Mouse (Mus musculus) embryonic facial prominence, embryonic 15.5 days (tissue): ENCODE results near the gene Tmeff1. TPM values are rescaled to one million over a fixed set of nuclear protein-coding genes. Genes with fewer than 3 reads are reported as not detected.

Experiments used
- ATAC-seq: fragments of 200-750 bp; cut with Nextera tagmentation; 2 replicates; pipeline ENCODE4 v1.8.0; 2017; ENCODE audit warnings: low read depth, moderate TSS enrichment; ENCODE audit not compliant: insufficient number of reproducible peaks, low FRiP score, low TSS enrichment
- H3K27ac ChIP-seq: fragments of 300-500 bp; sonication (generic); replicated peaks from 2 replicates; pipeline ENCODE4 v1.5.1; 2015; ENCODE audit warnings: mild to moderate bottlenecking, inconsistent platforms
- H3K27me3 ChIP-seq: fragments of 300-500 bp; sonication (generic); 2 replicates; pipeline ENCODE4 v1.6.1; 2015; ENCODE audit warnings: inconsistent platforms
- H3K36me3 ChIP-seq: fragments of 300-500 bp; sonication (generic); 2 replicates; pipeline ENCODE4 v1.6.1; 2015; ENCODE audit warnings: mild to moderate bottlenecking, inconsistent platforms
- H3K4me1 ChIP-seq: fragments of 300-500 bp; sonication (generic); 2 replicates; pipeline ENCODE4 v1.6.1; 2015; ENCODE audit warnings: inconsistent platforms
- H3K4me2 ChIP-seq: fragments of 300-500 bp; sonication (generic); replicated peaks from 2 replicates; pipeline ENCODE4 v1.6.1; 2015; ENCODE audit warnings: mild to moderate bottlenecking, inconsistent platforms
- H3K4me3 ChIP-seq: fragments of 300-500 bp; sonication (generic); replicated peaks from 2 replicates; pipeline ENCODE4 v1.5.1; 2015; ENCODE audit warnings: mild to moderate bottlenecking, inconsistent platforms
- H3K9ac ChIP-seq: fragments of 300-500 bp; sonication (generic); 2 replicates; pipeline ENCODE4 v1.6.1; 2015; ENCODE audit warnings: inconsistent platforms
- H3K9me3 ChIP-seq: fragments of 300-500 bp; sonication (generic); replicated peaks from 2 replicates; pipeline ENCODE4 v1.6.1; 2016; ENCODE audit warnings: inconsistent platforms
- WGBS: fragments of 180-500 bp; shearing (Covaris S2); methylation state at CpG from one replicate; pipeline ENCODE4 v1.1.7; 2015; 5-methylcytosine and 5-hydroxymethylcytosine counted together
- polyA plus RNA-seq: library from polyadenylated mRNA; unstranded; fragments of >200 nt; fragmentation: Nextera tagmentation; extraction: Ambion mirVana; gene quantifications from 2 replicates; pipeline ENCODE4 v1.2.1, GENCODE M21; 2015

The Tmeff1 gene
- polyA plus RNA-seq, 1 experiment from 2014 or later: 49.0 TPM

- no peaks in the 10 kb centered on the region for H3K4me1 ChIP-seq
- no peaks in the 10 kb centered on the region for H3K9me3 ChIP-seq
- no peak overlapping the region for H3K9ac ChIP-seq
- H3K27ac ChIP-seq: no peak overlapping the region
- ATAC-seq: no peak
- H3K4me3 ChIP-seq: no peak overlapping the region
- no peaks in the 10 kb centered on the region for H3K36me3 ChIP-seq
- no peak overlapping the region for H3K4me2 ChIP-seq
- 81% methylated on average over 3 of the region's 3 CpGs for WGBS
- no peaks in the 10 kb centered on the region for H3K27me3 ChIP-seq
These were observed 111.7 kb downstream of the Tmeff1 start for GRCm38 (mm10) chr4:48696706-48697105.

- Histone ChIP-seq H3K9me3 (no peaks in the 10 kb centered on the region), H3K27me3 (no peaks in the 10 kb centered on the region), H3K9ac (no peak overlapping the region), H3K4me3 (no peak overlapping the region), H3K4me2 (no peak overlapping the region), H3K27ac (no peak overlapping the region), H3K4me1 (no peaks in the 10 kb centered on the region), H3K36me3 (no peaks in the 10 kb centered on the region)
- WGBS: 36% methylated on average over 11 of the region's 11 CpGs
- peak; percentile 24; the same call in 1 of the 2 replicates for ATAC-seq
These were observed 112.3 kb downstream of the Tmeff1 start for GRCm38 (mm10) chr4:48697302-48697701.

Other genes starting within 250 kb of the Tmeff1 start
- gene Tex10, start 111.7 kb upstream of the Tmeff1 start, polyA plus RNA-seq: 50.2 and 51.0 TPM in 2 replicates
- gene Msantd3, start 45.2 kb upstream of the Tmeff1 start, polyA plus RNA-seq: 26.1 and 26.4 TPM in 2 replicates
- gene Cavin4, start 78.3 kb downstream of the Tmeff1 start, polyA plus RNA-seq: 11.6 and 16.3 TPM in 2 replicates